Mouse (Mus musculus): Measurements from ENCODE around the gene Ltk. TPM values are rescaled to one million over a fixed set of nuclear protein-coding genes. Genes with fewer than 3 reads are reported as not detected.

The Ltk gene
- polyA plus RNA-seq, 2 experiments from 2014 or later: not detected

Other genes with a start within 250 kb of the Ltk start
- gene Exd1, start 212.8 kb downstream of the Ltk start, polyA plus RNA-seq (2017; shearing (Covaris generic)): under 1 TPM in 1 of 2 experiments, not detected in 1; 0.11 TPM
- gene Chp1, start 212.7 kb downstream of the Ltk start, polyA plus RNA-seq (2017; shearing (Covaris generic)): 10 to 100 TPM; 84.5 to 98.6 TPM
- 10 to 100 TPM; 39.2 to 40.2 TPM for gene Nusap1, start 142.1 kb downstream of the Ltk start, polyA plus RNA-seq (2017; shearing (Covaris generic))
- 10 to 100 TPM in 1 of 2 experiments, 1 to 10 TPM in 1; 7.9 to 10.1 TPM for gene Oip5, start 142.0 kb downstream of the Ltk start, polyA plus RNA-seq (2017; shearing (Covaris generic))
- 10 to 100 TPM; 24.0 to 29.3 TPM for gene Ndufaf1, start 97.6 kb downstream of the Ltk start, polyA plus RNA-seq (2017; shearing (Covaris generic))
- 10 to 100 TPM; 32.4 to 44.1 TPM for gene Rtf1, start 85.4 kb downstream of the Ltk start, polyA plus RNA-seq (2017; shearing (Covaris generic))
- gene Itpka, start 18.1 kb downstream of the Ltk start, polyA plus RNA-seq (2017; shearing (Covaris generic)): under 1 TPM in 1 of 2 experiments, not detected in 1; 0.61 TPM
- gene Rpap1, start 27.1 kb upstream of the Ltk start, polyA plus RNA-seq (2017; shearing (Covaris generic)): 10 to 100 TPM in 1 of 2 experiments, 1 to 10 TPM in 1; 10.0 to 18.1 TPM
- gene Tyro3, start 37.3 kb upstream of the Ltk start, polyA plus RNA-seq (2017; shearing (Covaris generic)): 1 to 10 TPM; 1.6 to 3.2 TPM
- 10 to 100 TPM; 30.4 to 32.7 TPM for gene Mga, start 136.8 kb upstream of the Ltk start, polyA plus RNA-seq (2017; shearing (Covaris generic))
- 1 to 10 TPM; 1.2 to 1.5 TPM for gene Mapkbp1, start 212.3 kb upstream of the Ltk start, polyA plus RNA-seq (2017; shearing (Covaris generic))

All from activated CD4-positive, CD25-positive, alpha-beta regulatory T cell, adult 4 months (primary cell).